9 mouse cellular contexts compared by ENCODE assay signal in genomic region chr5:22343843-22344555, GRCm38 (mm10). TPM values are rescaled to one million over a fixed set of nuclear protein-coding genes. Genes with fewer than 3 reads are reported as not detected.
A peak's percentile ranks its signal among the peaks of the same experiment; 100 is the strongest.
DNase-seq lines count a peak whose midpoint lies in the region; ATAC-seq and TF ChIP-seq lines count a peak whose summit lies in the region.
"Had no signal": no experiment of that assay in that cellular context is flagged by ENCODE, and none has a peak within 500 bp of the region (broad histone marks: within the 10 kb centered on the region; RNA-seq: fewer than 3 reads in every experiment).

No protein-coding gene starts in this region.

- H3K36me3 ChIP-seq in intestine, postnatal 0 days (ENCODE audit: control insufficient read depth, insufficient read depth), result no peaks in the 10 kb centered on the region
- H3K36me3 ChIP-seq in neural tube, embryonic 14.5 days (ENCODE audit: control insufficient read depth, insufficient read depth, low read length), result no peaks in the 10 kb centered on the region

- no peaks in the 10 kb centered on the region for H3K9me3 ChIP-seq in intestine, postnatal 0 days (ENCODE audit: control insufficient read depth)
- no peaks in the 10 kb centered on the region for H3K9me3 ChIP-seq in neural tube, embryonic 14.5 days (ENCODE audit: control insufficient read depth, low read length)

- under 1% methylated on average over 64 of the region's 65 CpGs for WGBS in intestine, postnatal 0 days
- 1% methylated on average over 59 of the region's 65 CpGs for WGBS in neural tube, embryonic 14.5 days

- TF ChIP-seq POLR2A in embryonic fibroblast, embryonic 13.5 days (IDR thresholded peaks at IDR 0.05; ENCODE audit: low read depth, low read length), result no peak

- H3K4me3 ChIP-seq in gastrocnemius, adult 2 months, result peak overlapping the region; percentile 72
- 0 out of 2 replicates have a peak overlapping the region, but pooled peaks have one; percentile 1 for H3K4me3 ChIP-seq in embryonic fibroblast, embryonic 13.5 days (ENCODE audit: insufficient read depth, low read length)
- H3K4me3 ChIP-seq in intestine, postnatal 0 days (ENCODE audit: low read depth, low read length), result peak overlapping the region; percentile 54
- H3K4me3 ChIP-seq in neural tube, embryonic 14.5 days (ENCODE audit: low read depth, low read length), result peak overlapping the region; percentile 62

- no peak overlapping the region for H3K27ac ChIP-seq in gastrocnemius, adult 2 months
- no peak overlapping the region for H3K27ac ChIP-seq in embryonic fibroblast, embryonic 13.5 days (ENCODE audit: insufficient read depth, low read length)
- H3K27ac ChIP-seq in intestine, postnatal 0 days (ENCODE audit: low read depth, low read length), result no peak overlapping the region
- peak overlapping the region; percentile 92 for H3K27ac ChIP-seq in neural tube, embryonic 14.5 days (ENCODE audit: low read depth, low read length)

- no peaks in the 10 kb centered on the region for H3K4me1 ChIP-seq in embryonic fibroblast, embryonic 13.5 days (ENCODE audit: control insufficient read depth, insufficient read depth, low read length)
- no peaks in the 10 kb centered on the region; the same call in 1 of the 2 replicates for H3K4me1 ChIP-seq in intestine, postnatal 0 days (replicated peaks; ENCODE audit: control insufficient read depth, insufficient read depth, low read length)
- H3K4me1 ChIP-seq in neural tube, embryonic 14.5 days (ENCODE audit: control insufficient read depth, insufficient read depth, low read length), result peaks cover 8% of the 10 kb centered on the region

- intact Hi-C loops in gastrocnemius, adult 2 months (cut with DNase I), result no loop called here

- no peak overlapping the region for H3K9ac ChIP-seq in intestine, postnatal 0 days (ENCODE audit: low read depth, low read length)
- peak overlapping the region; percentile 83 for H3K9ac ChIP-seq in neural tube, embryonic 14.5 days (replicated peaks; ENCODE audit: low read depth, low read length)

- no peak; the same call in 1 of the 2 replicates for ATAC-seq in intestine, postnatal 0 days
- ATAC-seq in neural tube, embryonic 14.5 days (ENCODE audit: low read depth), result peak; percentile 78
- no peak for ATAC-seq in activated CD4-positive, CD25-positive, alpha-beta regulatory T cell, adult 4 months

- H3K4me2 ChIP-seq in intestine, postnatal 0 days (replicated peaks; ENCODE audit: low read depth), result peak overlapping the region; percentile 94
- peak overlapping the region; percentile 73 for H3K4me2 ChIP-seq in neural tube, embryonic 14.5 days (ENCODE audit: low read depth, low read length)

- DNase-seq in gastrocnemius, adult 2 months, result peak; percentile 25
- DNase-seq in gastrocnemius, adult 18-20 months (ENCODE audit: low spot score), result no peak
- peak; percentile 48 for DNase-seq in right cerebral cortex, postnatal 4 days
- no peak for DNase-seq in right cerebral cortex, postnatal 10 days (ENCODE audit: low spot score in 2 of 2)

- TF ChIP-seq CTCF in gastrocnemius, adult 2 months (IDR thresholded peaks at IDR 0.05), result no peak
- no peak for TF ChIP-seq CTCF in embryonic fibroblast, embryonic 13.5 days (IDR thresholded peaks at IDR 0.05; ENCODE audit: borderline replicate concordance, insufficient read depth, low read length)
- no peak for TF ChIP-seq CTCF in intestine, postnatal 0 days (IDR thresholded peaks at IDR 0.05; ENCODE audit: low read depth)

- H3K27me3 ChIP-seq in intestine, postnatal 0 days (replicated peaks; ENCODE audit: control insufficient read depth, insufficient read depth, low read length), result peaks cover 54% of the 10 kb centered on the region
- no peaks in the 10 kb centered on the region for H3K27me3 ChIP-seq in neural tube, embryonic 14.5 days (ENCODE audit: control insufficient read depth, insufficient read depth, low read length)

RNA-seq across cellular contexts. Expression of gene Reln, which starts 0.5 kb away (rescaled TPM):
- 1 to 10 TPM; 1.8 to 2.8 TPM for total RNA-seq in gastrocnemius, adult 2 months (2021)
- total RNA-seq in gastrocnemius, adult 18-20 months (2021), result 1 to 10 TPM; 2.0 to 2.2 TPM
- polyA plus RNA-seq in embryonic fibroblast, embryonic 13.5 days (2011; ENCODE audit: insufficient read length, low read depth, missing spikeins), result 0.89 and 1.7 TPM in 2 replicates
- polyA plus RNA-seq in intestine, postnatal 0 days (2015; fragmentation: Nextera tagmentation; extraction: Ambion mirVana), result 5.3 and 6.3 TPM in 2 replicates
- 118 and 125 TPM in 2 replicates for polyA plus RNA-seq in neural tube, embryonic 14.5 days (2014; fragmentation: Nextera tagmentation; extraction: Ambion mirVana)
- polyA plus RNA-seq in activated CD4-positive, CD25-positive, alpha-beta regulatory T cell, adult 4 months (2017; shearing (Covaris generic)), result under 1 TPM in 1 of 2 experiments, not detected in 1; 0.46 TPM
- polyA plus RNA-seq: C2C12 had no signal

Comparison
In these comparisons a context has a peak if more than half of its experiments do, and no peak if none do; other contexts are left out.
1. DNase-seq: peak in gastrocnemius, adult 2 months (single experiment) and right cerebral cortex, postnatal 4 days (single experiment); none in gastrocnemius, adult 18-20 months (single experiment) and right cerebral cortex, postnatal 10 days (0 of 2).
2. H3K4me3 ChIP-seq: peak in every context shown above with its lines; median percentile 72 in gastrocnemius, adult 2 months; 62 in neural tube, embryonic 14.5 days; 54 in intestine, postnatal 0 days; 1 in embryonic fibroblast, embryonic 13.5 days.
3. RNA of gene Reln, which starts 0.5 kb away (polyA plus RNA-seq): 118 to 125 TPM in neural tube, embryonic 14.5 days; 5.3 to 6.3 TPM in intestine, postnatal 0 days, 0.89 to 1.7 TPM in embryonic fibroblast, embryonic 13.5 days and 0.46 TPM in activated CD4-positive, CD25-positive, alpha-beta regulatory T cell, adult 4 months; every median in the first group is over 10 times any median in the second.